Mouse (Mus musculus) testis, adult 2 months (tissue): ENCODE measurements at regions not wholly inside any gene's neighbourhood (a gene's known extent, or its start where the extent isn't known, plus 50 kb on each side); places are given as distances from the start of the nearest gene placed in this dataset.

Experiments
- CTCF ChIP-seq: fragments of 200-500 bp; IDR thresholded peaks from 2 replicates; pipeline ENCODE4 v1.5.1; 2012; ENCODE audit warnings: low read depth, mild to moderate bottlenecking, inconsistent platforms, low read length, moderate library complexity; ENCODE audit not compliant: control insufficient read depth, insufficient read depth, insufficient replicate concordance
- POLR2A ChIP-seq: fragments of 200-500 bp; IDR thresholded peaks from 2 replicates; pipeline ENCODE4 v1.6.1; 2012; ENCODE audit warnings: low read depth, mild to moderate bottlenecking, inconsistent platforms, low read length, moderate library complexity; ENCODE audit not compliant: control insufficient read depth

- TF ChIP-seq POLR2A (no peak), CTCF (no peak)
These were observed 144.6 kb upstream of the Zfp703 start for GRCm38 (mm10) chr8:26832546-26832945.
